Mouse (Mus musculus) midbrain, embryonic 16.5 days (tissue): ENCODE measurements at regions not wholly inside any gene's neighbourhood (a gene's known extent, or its start where the extent isn't known, plus 50 kb on each side); places are given as distances from the start of the nearest gene placed in this dataset.

Source experiments
- ATAC-seq: fragments of 200-750 bp; cut with Nextera tagmentation; 2 replicates; pipeline ENCODE4 v1.8.0; 2017; ENCODE audit warnings: moderate TSS enrichment
- H3K27ac ChIP-seq: fragments of 300-500 bp; sonication (generic); 2 replicates; pipeline ENCODE4 v1.5.1; 2014; ENCODE audit warnings: mild to moderate bottlenecking, low read length, mixed read lengths
- H3K27me3 ChIP-seq: fragments of 300-500 bp; sonication (generic); 2 replicates; pipeline ENCODE4 v1.6.1; 2014; ENCODE audit warnings: low read depth, low read length, mixed read lengths; ENCODE audit not compliant: control insufficient read depth, insufficient read depth
- H3K36me3 ChIP-seq: fragments of 300-500 bp; sonication (generic); 2 replicates; pipeline ENCODE4 v1.6.1; 2014; ENCODE audit warnings: mild to moderate bottlenecking, low read length, moderate library complexity, mixed read lengths; ENCODE audit not compliant: control insufficient read depth, insufficient read depth
- H3K4me1 ChIP-seq: fragments of 300-500 bp; sonication (generic); 2 replicates; pipeline ENCODE4 v1.6.1; 2014; ENCODE audit warnings: mild to moderate bottlenecking, low read length, mixed read lengths; ENCODE audit not compliant: control insufficient read depth, insufficient read depth
- H3K4me2 ChIP-seq: fragments of 300-500 bp; sonication (generic); 2 replicates; pipeline ENCODE4 v1.6.1; 2014; ENCODE audit warnings: mild to moderate bottlenecking, low read length, mixed read lengths
- H3K4me3 ChIP-seq: fragments of 300-500 bp; sonication (generic); 2 replicates; pipeline ENCODE4 v1.5.1; 2014; ENCODE audit warnings: low read depth, mild to moderate bottlenecking, low read length, moderate library complexity, mixed read lengths
- H3K9ac ChIP-seq: fragments of 300-500 bp; sonication (generic); 2 replicates; pipeline ENCODE4 v1.6.1; 2014; ENCODE audit warnings: low read depth, low read length, mixed read lengths
- H3K9me3 ChIP-seq: fragments of 300-500 bp; sonication (generic); replicated peaks from 2 replicates; pipeline ENCODE4 v1.6.1; 2014; ENCODE audit warnings: mild to moderate bottlenecking, low read length, mixed read lengths; ENCODE audit not compliant: control insufficient read depth, poor library complexity, severe bottlenecking
- WGBS: fragments of 180-500 bp; shearing (Covaris S2); extraction: QIAGEN DNeasy Blood & Tissue Kit; methylation state at CpG from one replicate; pipeline ENCODE4 v1.1.7; 2014; 5-methylcytosine and 5-hydroxymethylcytosine counted together

DNA sequence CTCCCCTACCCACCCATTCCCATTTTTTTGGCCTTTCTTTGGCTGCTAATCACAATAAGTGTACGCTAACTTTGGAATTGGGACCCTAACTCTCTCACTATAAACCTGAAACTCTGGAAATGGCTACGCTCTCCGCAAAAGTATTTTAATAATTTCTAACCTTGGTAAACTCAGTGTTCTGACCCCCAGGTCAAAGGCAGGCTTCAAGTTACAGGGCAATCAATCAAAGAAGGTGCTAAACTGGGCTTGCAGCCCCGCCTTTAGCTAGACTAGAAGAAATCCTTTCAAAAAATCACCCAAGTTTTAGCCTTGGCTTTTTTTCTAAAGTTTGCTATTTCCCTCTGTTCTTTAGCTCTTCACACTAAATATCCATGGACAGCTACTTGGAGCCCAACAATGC lies 72.4 kb upstream of the Spag17 start:
- no peak overlapping the region for H3K4me2 ChIP-seq

DNA sequence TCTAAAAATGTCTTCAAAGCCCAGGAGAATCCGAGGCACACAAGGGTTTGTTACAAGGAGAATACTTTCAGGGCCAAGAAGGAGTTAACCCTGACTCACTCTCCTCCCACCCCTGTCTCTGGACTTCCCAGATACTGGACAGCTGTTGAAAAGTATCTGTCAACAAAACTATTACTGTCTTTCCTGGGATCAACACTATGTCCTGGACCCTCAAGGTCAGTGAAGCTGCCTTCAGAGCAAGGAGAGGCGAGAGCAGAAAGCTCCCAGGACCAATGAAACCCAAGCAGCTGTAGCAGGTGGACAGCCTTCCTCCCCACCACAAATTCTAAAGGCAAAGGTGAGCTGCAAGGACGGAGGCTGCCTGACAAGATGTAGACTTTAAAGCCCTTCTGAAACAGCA lies 70.1 kb upstream of the Spag17 start:
- ATAC-seq = no peak
- no peaks in the 10 kb centered on the region for H3K36me3 ChIP-seq
- H3K4me3 ChIP-seq = no peak overlapping the region
- no peak overlapping the region for H3K9ac ChIP-seq
- H3K27me3 ChIP-seq = no peaks in the 10 kb centered on the region
- no peaks in the 10 kb centered on the region for H3K4me1 ChIP-seq
- no peak overlapping the region for H3K27ac ChIP-seq
- WGBS = 72% methylated on average over 3 of the region's 3 CpGs
- no peaks in the 10 kb centered on the region for H3K9me3 ChIP-seq
- no peak overlapping the region for H3K4me2 ChIP-seq

More for the DNA sequence above, 72.4 kb upstream of the Spag17 start:
- no peaks in the 10 kb centered on the region for H3K4me1 ChIP-seq
- H3K27ac ChIP-seq = no peak overlapping the region
- no peak overlapping the region for H3K9ac ChIP-seq
- no peak overlapping the region for H3K4me3 ChIP-seq
- no peaks in the 10 kb centered on the region for H3K27me3 ChIP-seq
- ATAC-seq = no peak
- 89% methylated on average over 4 of the region's 4 CpGs for WGBS
- H3K9me3 ChIP-seq = no peaks in the 10 kb centered on the region
- H3K36me3 ChIP-seq = no peaks in the 10 kb centered on the region

DNA sequence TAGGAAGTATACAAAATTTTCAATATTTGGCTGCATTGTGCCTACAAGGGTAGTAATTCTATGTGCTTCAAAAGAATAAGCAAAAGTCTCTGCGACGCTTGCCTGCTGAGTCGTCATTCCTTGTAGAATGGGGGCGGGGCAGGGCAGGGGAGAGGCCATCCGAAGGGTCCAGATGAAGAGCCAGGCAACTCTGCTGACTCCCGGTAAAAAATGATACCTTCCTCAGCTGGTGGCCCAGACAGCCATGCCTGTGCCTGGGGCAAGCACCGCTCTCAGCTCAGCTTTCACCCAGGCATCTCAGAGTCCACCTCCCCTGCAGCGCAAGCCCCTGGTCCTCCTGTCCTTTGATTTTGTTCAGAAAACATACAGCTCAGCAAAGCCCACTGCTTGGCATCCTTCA lies 67.2 kb upstream of the Spag17 start:
- no peak overlapping the region for H3K4me2 ChIP-seq
- H3K9ac ChIP-seq = no peak overlapping the region
- no peak for ATAC-seq
- no peak overlapping the region for H3K4me3 ChIP-seq
- no peaks in the 10 kb centered on the region for H3K36me3 ChIP-seq
- H3K9me3 ChIP-seq = no peaks in the 10 kb centered on the region
- no peaks in the 10 kb centered on the region for H3K4me1 ChIP-seq
- H3K27me3 ChIP-seq = no peaks in the 10 kb centered on the region
- WGBS = 53% methylated on average over 8 of the region's 8 CpGs
- H3K27ac ChIP-seq = no peak overlapping the region

DNA sequence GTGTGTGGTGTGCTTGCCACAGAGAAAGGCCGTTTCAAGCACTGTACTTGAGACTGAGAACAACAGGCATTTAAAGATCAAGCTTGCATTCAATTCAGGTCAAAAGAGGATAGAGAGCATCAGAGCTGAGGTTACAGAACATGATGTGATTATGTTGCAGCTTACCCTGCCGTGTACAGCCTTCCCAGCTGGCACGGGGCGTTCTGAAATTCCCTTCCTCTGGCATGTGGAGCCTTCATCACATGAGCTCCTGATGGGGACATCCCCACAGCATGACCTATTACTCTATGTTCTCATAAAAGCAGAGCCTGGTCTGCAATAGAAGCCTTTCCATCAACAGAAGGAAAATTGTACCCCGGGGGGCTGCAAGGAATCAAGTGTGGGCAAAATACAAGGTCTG lies 62.5 kb upstream of the Spag17 start:
- Histone ChIP-seq H3K36me3 (no peaks in the 10 kb centered on the region), H3K9ac (no peak overlapping the region), H3K27me3 (no peaks in the 10 kb centered on the region), H3K9me3 (no peaks in the 10 kb centered on the region), H3K27ac (no peak overlapping the region), H3K4me1 (no peaks in the 10 kb centered on the region), H3K4me3 (no peak overlapping the region), H3K4me2 (no peak overlapping the region)
- no peak for ATAC-seq
- 85% methylated on average over 5 of the region's 5 CpGs for WGBS

DNA sequence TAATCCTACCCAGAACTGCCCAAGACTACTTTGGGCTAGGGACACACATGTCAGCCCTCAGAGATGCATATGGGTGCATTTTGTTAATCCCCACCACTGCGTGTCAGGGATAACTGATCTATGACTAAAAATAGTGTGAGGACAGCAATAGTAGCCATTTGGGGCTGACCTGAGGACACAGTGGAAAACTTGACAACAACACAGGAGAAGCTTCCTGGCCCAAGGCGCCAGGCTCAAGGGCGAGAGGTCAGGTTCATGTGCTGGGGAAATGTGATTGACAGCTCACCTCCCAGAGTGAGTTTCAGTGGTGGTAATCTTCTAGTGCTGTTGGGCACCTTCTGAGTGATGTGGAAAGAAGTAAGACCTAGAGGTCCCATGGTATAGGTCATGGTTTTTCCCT lies 62.0 kb upstream of the Spag17 start:
- no peaks in the 10 kb centered on the region for H3K27me3 ChIP-seq
- no peak overlapping the region for H3K4me3 ChIP-seq
- no peak overlapping the region for H3K4me2 ChIP-seq
- H3K27ac ChIP-seq = no peak overlapping the region
- no peaks in the 10 kb centered on the region for H3K4me1 ChIP-seq
- no peaks in the 10 kb centered on the region for H3K36me3 ChIP-seq
- H3K9ac ChIP-seq = no peak overlapping the region
- ATAC-seq = no peak
- no peaks in the 10 kb centered on the region for H3K9me3 ChIP-seq
- WGBS = 86% methylated on average over 3 of the region's 3 CpGs
